Mouse (Mus musculus): ENCODE results near the gene Irf2.
"Not testable (repeated sequence)": the region's sequence is repeated elsewhere in the genome, so short reads cannot be mapped to it uniquely, and the experiment has no call there.

Irf2 gene

GRCm38 (mm10) chr8:46726383-46726782, 13.1 kb upstream of the Irf2 start:
- no peak for DNase-seq (ENCODE audit: low spot score in 2 of 2)

DNA sequence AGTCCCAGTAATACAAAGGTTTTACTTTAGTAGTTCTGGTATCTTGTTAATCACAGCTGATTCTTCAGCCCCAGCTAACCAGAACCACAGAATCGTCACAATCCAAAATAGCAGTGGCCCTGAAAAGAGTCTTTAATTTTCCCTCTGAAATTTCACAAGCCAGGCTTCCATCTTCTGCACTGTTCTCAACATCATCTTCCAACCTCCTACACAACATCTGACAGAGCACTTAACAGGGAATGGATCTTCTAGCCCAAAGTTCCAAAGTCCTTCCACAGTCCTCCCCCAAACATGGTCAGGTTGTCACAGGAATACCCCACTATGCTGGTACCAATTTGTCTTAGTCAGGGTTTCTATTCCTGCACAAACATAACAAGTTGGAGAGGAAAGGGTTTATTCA, 9.9 kb upstream of the Irf2 start:
- DNase-seq (ENCODE audit: low spot score in 2 of 2): not testable (repeated sequence)

GRCm38 (mm10) chr8:46732381-46732915, 7.1 kb upstream of the Irf2 start:
- DNase-seq (ENCODE audit: low spot score in 2 of 2): no peak

DNA sequence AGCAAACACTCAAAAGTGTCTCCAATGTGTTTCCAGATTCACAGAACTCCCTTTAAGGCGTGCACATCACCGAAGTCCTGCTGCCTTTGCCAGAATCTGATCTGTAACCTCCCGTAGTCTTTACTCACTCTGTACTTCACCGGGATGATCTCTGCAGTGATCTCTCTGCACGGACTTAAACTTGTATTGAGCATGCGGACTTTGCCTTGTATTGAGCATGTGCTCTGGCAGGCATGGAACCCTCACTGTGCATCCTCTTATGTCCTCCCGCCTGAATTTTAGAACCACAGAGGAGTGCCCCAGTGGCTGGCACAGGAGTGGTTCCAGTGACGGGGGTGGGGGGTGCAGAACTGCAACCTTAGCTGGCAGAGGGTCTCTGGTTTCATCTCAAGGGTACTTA, 5.9 kb upstream of the Irf2 start:
- DNase-seq (ENCODE audit: low spot score in 2 of 2): no peak

DNA sequence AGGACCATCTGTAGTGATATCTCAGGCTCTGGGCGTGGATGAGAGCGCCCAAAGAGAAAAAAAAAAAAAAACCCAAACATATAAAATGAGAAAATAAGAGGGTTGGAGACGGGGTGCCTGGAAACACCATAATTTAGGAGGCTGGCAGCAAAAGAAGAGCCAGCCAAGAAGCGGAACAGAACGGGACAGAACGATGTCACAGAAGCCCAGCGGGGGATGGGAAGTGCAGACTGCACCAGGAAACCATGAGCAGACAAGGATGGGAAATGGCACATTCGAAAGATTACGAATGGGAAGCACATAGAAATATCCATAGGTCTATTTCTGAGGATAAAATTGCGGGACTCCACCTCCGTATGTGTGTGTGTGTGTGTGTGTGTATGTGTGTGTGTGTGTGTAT, 4.0 kb upstream of the Irf2 start:
- DNase-seq (ENCODE audit: low spot score in 2 of 2): no peak

DNA sequence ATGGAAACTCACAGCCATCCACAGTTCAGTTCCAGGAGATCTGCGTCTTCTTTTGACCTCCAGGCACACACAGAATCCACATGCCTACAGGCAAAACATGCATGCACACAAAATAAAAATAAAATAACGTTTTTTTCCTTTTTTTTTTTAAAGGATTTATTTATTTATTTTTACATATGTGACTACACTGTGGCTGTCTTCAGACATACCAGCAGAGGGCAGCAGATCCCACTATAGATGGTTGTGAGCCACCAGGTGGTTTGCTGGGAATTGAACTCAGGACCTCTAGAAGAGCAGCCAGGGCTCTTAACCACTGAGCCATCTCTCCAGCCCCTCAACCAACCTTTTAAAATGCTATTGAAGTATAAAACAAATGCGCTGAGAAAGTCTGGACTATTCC, 3.3 kb upstream of the Irf2 start:
- no peak for DNase-seq (ENCODE audit: low spot score in 2 of 2)

DNA sequence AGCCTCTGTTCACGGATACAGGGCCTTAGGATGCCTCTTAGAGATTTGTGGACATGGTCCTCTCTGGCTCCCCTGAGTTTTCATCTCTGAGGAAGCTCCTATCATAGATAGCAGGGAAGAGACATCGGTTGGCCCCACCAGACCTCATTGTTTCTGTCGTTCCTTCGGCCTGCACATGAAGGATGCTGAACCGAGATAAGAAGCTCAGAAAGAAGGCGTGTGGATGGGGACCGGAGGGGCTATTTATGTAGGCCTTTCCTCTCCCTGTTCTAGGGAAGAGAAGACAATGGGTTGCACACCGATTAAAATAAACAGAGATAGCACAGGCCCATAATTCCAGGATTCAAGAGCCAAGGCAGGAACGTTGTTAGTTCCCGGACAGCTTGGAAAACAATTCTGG, 2.1 kb upstream of the Irf2 start:
- DNase-seq (ENCODE audit: low spot score in 2 of 2): no peak

DNA sequence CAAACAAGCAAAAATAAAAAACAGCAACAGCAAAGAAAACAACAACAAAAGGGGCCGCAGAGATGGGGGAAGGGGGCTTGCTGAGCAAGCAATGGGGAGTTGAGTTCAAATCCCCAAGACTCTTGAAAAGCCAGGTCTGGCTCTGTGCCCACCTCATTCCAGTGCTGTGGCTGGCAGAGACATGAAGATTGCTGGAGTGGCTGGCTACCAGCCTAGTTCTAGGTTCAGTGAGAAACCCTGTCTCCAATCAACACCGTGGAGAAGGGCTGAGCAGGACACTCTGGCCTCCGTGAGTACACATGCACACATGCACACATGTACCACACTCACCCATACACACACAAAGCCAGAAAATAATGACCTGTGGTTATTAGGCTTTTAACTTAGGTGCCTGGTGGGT, 1.6 kb upstream of the Irf2 start:
- no peak for DNase-seq (ENCODE audit: low spot score in 2 of 2)

DNA sequence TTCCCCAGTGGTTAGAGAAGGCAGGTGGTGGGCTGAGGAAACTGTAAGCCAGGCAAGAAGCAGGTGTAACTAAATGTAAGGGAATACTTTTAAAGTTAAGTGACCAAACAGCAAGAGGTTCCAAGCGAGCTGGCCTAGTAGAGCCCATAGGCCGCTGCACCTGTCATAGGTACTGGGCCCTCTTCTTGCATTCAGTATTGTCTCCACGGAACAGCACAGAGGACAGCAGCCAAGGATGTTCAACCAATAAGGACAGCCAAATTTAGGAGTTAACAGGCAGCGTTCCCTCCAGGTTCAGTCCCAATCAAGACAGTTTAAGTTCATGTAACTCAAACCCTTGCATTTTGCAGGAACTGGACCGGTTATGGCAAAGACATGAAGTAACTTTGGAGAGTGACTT, 931 bp upstream of the Irf2 start:
- DNase-seq (ENCODE audit: low spot score in 2 of 2): no peak

- DNase-seq (ENCODE audit: low spot score in 2 of 2): peak in 1 of 2 experiments; percentile 33
Measured at GRCm38 (mm10) chr8:46739956-46740512, 502 bp downstream of the Irf2 start.

DNA sequence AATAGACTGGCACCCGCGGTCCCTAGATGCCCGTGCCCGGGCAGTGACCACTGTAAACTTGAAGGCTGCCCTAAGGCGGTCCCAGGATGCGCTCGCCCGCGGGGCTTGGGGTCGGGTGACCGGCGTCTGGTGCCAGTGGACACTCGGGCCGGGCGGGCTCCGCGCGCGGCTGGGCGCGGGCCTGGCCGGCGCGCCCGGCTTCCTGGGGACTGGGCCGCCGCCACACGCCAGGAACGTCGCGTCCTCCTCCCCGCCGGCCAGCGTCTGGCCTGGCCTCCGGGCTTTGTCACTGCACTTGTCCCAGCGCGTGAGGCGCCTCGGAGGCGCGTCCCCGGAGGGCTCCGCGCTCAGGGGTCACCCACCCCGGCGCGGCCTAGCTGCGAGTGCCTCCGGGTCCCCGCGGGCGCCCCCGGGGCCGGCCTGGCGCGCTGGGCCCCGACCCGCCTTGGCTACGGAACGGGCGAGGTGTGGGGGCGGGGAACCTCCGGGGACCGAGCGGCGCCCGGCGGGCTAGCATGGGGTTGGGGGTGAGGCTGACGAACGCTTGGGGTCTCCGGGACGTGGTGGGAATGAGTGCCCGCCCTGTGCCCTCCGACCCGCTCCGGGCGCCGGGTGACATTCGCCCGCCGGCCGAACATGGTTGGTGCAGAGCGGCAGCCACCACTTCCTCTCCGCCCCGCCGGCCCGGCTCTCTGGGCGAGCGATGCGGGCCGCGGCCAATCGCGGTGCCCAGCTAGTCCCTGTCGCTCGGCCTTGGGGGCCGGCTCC, 1.2 kb downstream of the Irf2 start:
- DNase-seq (ENCODE audit: low spot score in 2 of 2): peak; percentile 44 to 73

GRCm38 (mm10) chr8:46741281-46741791, 1.8 kb downstream of the Irf2 start:
- DNase-seq (ENCODE audit: low spot score in 2 of 2): peak in 1 of 2 experiments; percentile 25

DNA sequence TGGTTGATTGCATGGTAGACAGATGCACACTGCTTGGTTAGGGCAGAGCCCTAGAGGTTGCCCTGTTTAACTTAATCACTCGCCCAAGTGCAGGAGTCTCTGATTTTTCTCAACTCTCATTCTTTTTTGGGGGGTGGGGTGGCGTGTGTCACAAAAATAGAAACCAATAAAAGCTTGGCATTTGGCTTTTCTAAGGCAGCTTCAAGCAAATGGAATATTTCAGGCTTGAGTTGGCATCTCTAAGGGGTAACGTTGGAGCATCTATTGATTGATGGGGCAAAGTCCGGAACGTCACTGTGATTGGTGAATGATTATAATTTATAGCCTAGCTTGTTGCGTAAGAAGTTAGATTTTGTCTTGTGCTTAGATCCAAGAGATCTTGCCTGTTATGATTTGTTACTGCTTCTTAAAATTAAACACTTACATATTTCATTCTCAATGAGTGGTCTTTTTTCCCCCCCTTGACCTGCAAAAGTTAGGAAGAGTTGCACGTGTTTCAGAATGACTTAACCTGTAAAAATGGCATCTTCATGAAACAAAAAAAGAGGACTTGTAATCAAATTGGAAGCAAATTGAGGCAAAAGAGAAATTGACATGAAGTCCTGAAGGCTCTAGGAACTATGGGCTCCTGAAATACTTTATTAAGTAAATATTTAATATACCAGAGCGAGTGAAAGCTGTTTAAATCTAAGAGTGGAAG, 2.6 kb downstream of the Irf2 start:
- no peak for DNase-seq (ENCODE audit: low spot score in 2 of 2)

DNA sequence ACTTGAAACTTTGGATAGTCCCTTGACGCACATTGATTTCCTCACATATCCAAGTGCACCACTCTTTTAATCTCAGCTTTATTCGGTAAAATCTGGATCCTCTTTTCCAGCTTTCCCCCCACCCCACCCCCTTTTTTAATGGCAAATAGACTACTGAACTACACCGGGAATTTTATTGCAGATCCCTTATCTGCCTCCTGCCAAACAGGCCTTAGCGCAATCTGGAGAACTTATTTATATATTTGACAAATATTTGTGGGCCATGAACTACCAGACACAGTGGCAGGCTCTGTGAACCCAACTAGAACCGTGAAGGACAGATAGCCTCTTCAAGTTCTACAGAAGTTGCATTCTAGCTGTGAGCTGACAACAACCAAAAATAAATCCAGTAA, 3.2 kb downstream of the Irf2 start:
- DNase-seq (ENCODE audit: low spot score in 2 of 2): no peak

DNA sequence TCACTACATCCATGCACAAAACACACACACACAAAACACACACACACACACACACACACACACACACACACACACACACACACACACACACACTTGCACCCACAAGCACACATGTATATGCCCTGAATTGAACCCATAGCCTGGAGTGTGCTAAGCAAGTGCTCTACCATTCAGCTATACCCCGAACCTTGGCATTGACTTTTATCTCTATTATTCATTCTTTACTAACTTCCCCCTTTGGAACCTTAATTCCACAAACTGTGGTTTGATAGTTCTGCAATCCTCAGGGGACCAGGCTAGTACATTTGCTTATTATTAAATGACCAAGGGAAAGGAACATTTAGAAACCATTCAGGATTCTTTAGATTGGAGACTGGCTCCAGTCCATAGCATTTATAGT, 5.9 kb downstream of the Irf2 start:
- no peak for DNase-seq (ENCODE audit: low spot score in 2 of 2)

GRCm38 (mm10) chr8:46747311-46747980, 7.9 kb downstream of the Irf2 start:
- no peak for DNase-seq (ENCODE audit: low spot score in 2 of 2)

DNA sequence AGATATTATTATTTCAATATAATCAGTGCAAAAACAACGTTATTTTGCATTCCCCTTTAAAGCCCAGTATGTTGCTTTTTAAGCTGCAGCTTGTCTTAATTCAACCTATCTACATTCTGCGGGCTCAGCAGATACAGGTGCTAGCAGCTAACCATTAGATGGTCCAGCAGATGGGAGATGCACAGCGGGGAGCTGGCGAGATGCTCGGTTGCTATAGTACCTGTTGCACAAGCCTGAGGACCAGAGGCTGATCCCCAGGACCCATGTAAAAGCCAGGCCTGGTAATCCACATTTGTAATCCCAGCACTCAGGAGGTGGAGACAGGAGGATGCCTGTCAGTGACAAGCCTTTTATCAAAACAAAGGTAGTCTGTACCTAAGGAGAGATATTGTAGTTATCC, 10.5 kb downstream of the Irf2 start:
- no peak for DNase-seq (ENCODE audit: low spot score in 2 of 2)

- no peak for DNase-seq (ENCODE audit: low spot score in 2 of 2)
Measured at GRCm38 (mm10) chr8:46750566-46750965, 11.0 kb downstream of the Irf2 start.

DNA sequence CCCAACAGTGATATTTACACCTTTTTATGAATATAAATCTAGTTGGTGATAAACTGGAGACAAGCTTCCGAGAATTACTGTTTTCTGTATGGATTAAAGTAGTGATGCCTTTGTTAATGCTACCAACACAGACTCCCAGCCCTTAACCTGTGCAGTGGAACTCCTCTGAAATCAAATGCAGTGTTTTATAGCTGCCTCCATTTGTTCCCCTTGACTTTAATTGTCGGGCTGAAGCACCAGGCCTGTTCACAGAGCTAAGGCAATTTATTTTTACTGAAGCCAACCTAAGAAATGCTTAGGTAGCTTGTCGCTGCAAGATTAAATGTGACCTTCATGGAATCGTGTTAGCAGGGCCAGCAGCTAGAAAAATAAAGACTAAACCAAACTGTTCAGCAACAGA, 11.6 kb downstream of the Irf2 start:
- no peak for DNase-seq (ENCODE audit: low spot score in 2 of 2)

GRCm38 (mm10) chr8:46752986-46753385, 13.5 kb downstream of the Irf2 start:
- no peak for DNase-seq (ENCODE audit: low spot score in 2 of 2)

DNA sequence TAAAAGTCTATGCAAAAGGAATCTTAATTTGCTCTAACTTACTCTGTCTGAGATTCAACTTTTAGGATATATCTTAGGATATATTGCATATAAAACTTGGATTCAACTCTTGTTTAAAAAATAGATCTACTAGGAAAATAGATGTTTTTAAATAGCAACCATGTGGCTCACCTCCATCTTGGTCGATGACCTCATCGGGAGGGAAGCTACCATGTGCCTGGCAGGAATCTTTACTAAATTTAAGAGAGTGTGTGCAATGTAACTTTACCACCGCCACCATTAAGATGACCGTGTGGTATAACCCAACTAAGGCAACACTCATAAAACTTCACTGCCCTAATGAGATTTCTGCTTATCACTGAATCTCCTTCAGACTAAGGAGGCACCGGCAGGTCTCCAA, 14.8 kb downstream of the Irf2 start:
- DNase-seq (ENCODE audit: low spot score in 2 of 2): no peak

DNA sequence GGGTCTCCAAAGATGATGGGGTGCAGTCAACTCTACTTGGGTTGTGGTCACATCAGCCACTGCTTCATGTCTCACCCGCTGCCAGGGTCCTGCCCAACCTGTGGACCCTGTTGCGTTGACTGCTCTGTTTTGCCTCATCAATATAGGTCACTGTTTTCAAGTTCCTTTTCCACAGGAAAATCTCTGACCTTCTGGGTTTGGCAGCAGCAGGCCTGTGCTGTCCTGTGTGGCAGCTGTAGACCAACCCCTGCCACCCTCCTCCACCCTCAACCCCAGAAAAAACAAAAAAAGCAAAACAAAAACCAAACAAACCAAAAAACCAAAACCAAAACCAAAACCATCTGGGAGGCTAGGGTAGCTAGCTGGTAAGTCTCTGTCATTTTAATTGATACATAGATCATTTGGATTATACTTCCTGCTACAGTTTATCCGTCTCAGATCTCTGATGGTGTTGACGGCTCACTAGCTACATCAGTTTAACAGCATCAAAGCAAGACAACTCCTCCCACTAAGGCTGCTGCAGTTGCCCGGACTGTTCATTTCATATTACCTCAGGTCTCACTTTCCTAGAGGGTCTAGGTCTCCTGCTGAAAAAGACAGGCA, 16.3 kb downstream of the Irf2 start:
- DNase-seq (ENCODE audit: low spot score in 2 of 2): no peak
